Mouse (Mus musculus): ENCODE measurements around the gene Pcbd1. TPM values are rescaled to one million over a fixed set of nuclear protein-coding genes. Genes with fewer than 3 reads are reported as not detected.

The Pcbd1 gene
- 27.4 and 32.2 TPM in 2 replicates for polyA plus RNA-seq (2012; rRNA removed)

DNA sequence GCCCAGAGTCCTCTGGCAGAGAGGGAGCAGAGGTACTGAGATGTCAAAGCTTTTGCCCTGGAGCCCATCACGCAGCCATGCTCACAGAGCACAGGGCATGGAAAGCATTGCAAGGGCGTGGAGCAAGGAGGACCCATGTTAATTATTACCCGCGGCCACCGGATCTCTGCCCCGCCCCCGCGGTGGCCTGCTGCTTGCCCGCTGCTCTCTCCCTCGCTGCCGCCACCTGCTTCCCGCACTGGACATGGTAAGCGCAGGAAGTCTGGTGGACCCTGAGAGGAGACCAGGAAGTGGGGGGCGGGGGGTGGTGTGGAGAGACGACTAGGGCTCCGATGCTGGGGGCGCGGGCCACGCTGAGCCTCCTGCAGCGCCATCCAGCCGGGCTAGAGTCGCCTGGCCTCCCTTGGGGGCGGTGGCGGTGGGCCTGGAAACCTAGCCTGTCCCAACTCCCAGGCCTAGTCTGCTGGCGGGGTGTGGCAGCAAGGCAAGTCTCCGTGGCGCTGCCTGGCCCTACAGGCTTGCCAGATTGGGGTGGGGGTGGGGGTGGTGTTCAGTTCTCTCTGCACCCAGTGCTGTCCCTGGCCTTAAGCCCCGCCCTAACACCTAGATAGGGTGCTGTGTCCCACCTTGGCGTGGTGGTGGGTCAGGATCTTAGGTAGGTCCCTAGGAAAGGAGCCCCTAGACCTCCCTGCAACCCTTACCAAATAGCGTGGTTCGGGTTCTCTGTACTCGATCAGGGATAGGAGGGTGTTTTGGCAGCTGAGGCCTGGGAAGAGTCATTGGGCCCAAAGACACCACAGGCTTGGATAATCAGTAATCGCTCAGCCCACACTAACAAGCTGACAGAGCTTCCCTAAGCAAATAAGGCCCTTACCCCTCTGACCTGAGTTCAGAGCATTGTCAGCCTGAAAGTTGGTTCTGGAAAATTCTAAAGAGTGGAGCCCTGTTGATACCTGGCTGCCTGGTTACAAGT is at the start of gene Pcbd1:
Gene Pcbd1, plus strand, starts transcription at position 162 of the 973 bp plus-strand sequence.

Other genes with a start within 250 kb of the Pcbd1 start
- 57.1 and 57.5 TPM in 2 replicates for gene Sgpl1, start 58.4 kb downstream of the Pcbd1 start, polyA plus RNA-seq (2012; rRNA removed)
- 1.3 and 1.9 TPM in 2 replicates for gene Tbata, start 82.6 kb downstream of the Pcbd1 start, polyA plus RNA-seq (2012; rRNA removed)
- 0.69 and 1.1 TPM in 2 replicates for gene Adamts14, start 184.1 kb downstream of the Pcbd1 start, polyA plus RNA-seq (2012; rRNA removed)
- not detected in 2 replicates for gene Prf1, start 208.5 kb downstream of the Pcbd1 start, polyA plus RNA-seq (2012; rRNA removed)